Mouse (Mus musculus) 3134 (cell line): ENCODE measurements around the gene Foxc1.
A peak's percentile ranks its signal among the peaks of the same experiment; 100 is the strongest.

Source experiments
- DNase-seq: peaks from one replicate; pipeline ENCODE4 v3.0.0-alpha.2; 2011; ENCODE audit warnings: low spot score; ENCODE audit not compliant: insufficient read length; ENCODE audit errors: extremely low read depth

The Foxc1 gene

GRCm38 (mm10) chr13:31805831-31806427, 504 bp upstream of the Foxc1 start:
- no peak for DNase-seq

DNA sequence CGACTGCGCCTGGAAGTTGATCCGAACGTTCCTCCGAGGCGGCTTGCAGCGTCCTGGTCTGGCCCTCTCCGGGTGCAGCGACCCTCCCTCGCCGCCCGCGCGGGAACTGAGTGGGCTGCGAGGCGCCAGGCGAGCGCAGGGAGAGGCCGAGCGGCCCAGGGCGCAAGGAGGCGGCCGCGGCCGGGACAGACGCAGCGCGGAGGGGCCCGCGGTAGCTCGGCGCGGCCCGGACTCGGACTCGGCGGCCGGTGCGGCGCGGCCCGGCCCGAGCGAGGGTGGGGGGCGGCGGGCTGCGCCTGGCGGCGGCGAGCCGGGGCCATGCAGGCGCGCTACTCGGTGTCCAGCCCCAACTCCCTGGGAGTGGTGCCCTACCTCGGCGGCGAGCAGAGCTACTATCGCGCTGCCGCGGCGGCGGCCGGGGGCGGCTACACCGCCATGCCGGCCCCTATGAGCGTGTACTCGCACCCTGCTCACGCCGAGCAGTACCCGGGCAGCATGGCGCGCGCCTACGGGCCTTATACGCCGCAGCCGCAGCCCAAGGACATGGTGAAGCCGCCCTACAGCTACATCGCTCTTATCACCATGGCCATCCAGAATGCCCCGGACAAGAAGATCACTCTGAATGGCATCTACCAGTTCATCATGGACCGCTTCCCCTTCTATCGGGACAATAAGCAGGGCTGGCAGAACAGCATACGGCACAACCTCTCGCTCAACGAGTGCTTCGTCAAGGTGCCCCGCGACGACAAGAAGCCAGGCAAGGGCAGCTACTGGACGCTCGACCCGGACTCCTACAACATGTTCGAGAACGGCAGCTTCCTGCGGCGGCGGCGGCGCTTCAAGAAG, 680 bp downstream of the Foxc1 start:
- DNase-seq: peak; percentile 66

- no peak for DNase-seq
These were observed 1.3 kb downstream of the Foxc1 start for GRCm38 (mm10) chr13:31807736-31808115.

DNA sequence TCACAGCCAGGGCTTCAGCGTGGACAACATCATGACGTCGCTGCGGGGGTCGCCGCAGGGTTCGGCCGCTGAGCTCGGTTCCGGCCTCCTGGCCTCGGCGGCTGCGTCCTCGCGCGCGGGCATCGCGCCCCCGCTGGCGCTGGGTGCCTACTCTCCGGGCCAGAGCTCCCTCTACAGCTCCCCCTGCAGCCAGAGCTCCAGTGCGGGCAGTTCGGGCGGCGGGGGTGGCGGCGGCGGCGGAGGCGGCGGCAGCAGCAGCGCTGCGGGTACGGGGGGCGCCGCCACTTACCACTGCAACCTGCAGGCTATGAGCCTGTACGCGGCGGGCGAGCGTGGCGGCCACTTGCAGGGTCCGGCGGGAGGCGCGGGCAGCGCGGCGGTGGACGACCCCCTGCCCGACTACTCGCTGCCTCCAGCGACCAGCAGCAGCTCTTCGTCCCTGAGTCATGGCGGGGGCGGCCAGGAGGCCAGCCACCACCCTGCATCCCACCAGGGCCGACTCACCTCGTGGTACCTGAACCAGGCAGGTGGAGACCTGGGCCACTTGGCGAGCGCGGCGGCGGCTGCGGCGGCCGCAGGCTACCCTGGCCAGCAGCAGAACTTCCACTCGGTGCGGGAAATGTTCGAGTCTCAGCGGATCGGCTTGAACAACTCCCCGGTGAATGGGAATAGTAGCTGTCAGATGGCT, 1.8 kb downstream of the Foxc1 start:
- DNase-seq: peak; percentile 77

GRCm38 (mm10) chr13:31808804-31809420, 2.5 kb downstream of the Foxc1 start:
- DNase-seq: no peak

DNA sequence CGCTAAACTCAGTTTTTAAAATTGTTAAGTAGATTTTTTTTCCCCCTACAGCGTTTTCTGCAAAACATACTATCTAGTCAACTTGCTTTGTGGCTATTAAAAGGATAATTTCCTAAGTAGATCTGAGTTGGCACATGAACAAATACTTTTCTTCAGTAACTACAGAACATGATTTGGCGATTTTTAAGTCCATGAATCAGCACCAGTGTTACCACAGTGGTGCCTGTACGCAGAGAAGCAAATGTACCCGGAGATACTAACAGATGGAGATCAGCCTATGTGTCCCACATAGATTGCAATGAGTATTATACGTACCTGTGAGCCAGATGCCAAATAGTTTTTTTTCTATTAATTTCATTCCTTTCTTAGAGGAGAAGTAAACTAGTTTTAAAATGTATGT, 3.3 kb downstream of the Foxc1 start:
- DNase-seq: peak; percentile 30

DNA sequence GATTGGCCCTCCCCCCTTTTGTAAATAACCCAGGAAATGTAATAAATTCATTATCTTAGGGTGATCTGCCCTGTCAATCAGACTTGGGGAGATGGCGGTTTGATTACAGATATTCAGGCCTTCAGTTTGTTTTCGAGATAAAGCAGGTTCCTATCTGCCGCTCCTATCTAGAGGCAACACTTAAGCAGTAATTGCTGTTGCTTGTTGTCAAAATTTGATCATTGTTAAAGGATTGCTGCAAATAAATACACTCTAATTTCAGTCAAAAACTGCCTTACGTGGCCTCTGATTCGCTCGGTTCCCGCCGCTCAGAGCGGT, 3.9 kb downstream of the Foxc1 start:
- DNase-seq: no peak

GRCm38 (mm10) chr13:31810693-31811541, 4.5 kb downstream of the Foxc1 start:
- peak; percentile 76 for DNase-seq

- peak; percentile 80 for DNase-seq
These were observed 5.1 kb downstream of the Foxc1 start for GRCm38 (mm10) chr13:31811542-31812021.

GRCm38 (mm10) chr13:31812701-31813100, 6.3 kb downstream of the Foxc1 start:
- no peak for DNase-seq

GRCm38 (mm10) chr13:31815383-31816003, 9.1 kb downstream of the Foxc1 start:
- DNase-seq: no peak

DNA sequence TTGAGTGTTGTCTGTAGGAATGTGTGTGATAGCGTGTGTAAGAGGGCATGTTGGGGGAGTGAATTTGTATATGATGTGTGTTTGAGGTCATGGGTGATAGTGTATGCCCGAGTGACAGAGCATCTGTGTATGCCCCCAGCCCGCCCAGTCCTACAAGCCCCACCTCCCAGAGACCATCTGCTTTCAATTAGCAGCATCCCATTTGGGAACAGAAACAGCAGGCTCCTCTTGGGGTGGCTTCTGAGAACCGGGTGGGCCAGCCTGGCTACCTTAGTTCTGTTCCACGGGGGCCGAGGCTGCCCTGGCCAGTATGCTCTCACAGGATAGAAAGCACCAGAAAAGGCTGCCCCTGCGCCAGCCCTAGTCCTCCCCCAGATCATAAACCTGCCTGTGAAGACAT, 11.9 kb downstream of the Foxc1 start:
- DNase-seq: no peak

GRCm38 (mm10) chr13:31819664-31820405, 13.4 kb downstream of the Foxc1 start:
- no peak for DNase-seq

- DNase-seq: no peak
These were observed 14.2 kb downstream of the Foxc1 start for GRCm38 (mm10) chr13:31820587-31821017.

DNA sequence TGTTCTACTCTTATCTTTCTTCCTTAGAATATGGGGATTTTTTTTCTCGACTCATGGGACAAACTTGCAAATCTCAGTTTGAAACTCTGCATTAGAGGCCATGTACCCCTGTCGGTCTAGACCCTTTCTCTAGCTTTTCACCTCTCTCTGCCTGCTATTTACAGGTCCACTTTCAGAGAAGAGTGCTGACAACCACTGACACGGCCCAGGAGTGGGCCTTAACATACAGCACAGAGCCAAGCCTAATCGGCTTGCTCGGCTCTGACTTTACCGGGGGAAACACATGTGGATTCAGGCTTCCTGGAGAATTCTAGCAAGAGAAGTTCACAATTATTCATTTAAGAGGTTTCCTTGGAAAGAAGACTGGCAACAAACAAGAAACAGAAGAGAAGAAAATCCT, 14.6 kb downstream of the Foxc1 start:
- DNase-seq: no peak

DNA sequence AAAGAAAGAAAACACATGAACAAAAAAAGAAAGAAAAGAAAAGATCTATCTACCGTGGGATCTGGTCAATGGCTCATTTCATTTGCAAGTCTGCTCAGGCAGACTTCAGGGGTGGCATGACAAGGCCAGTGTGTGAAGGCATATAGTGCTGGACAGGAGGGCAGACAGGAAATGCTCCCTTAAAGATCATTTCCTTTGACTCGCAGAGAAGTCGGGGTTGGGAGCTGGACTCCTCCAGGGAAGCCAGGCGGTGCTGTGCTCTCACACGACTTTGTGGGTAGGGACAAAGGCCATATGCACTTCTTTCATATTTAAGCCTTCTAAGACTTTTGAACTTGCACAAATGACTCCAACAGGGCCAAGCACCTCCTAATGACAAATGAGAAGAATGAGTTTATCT, 16.9 kb downstream of the Foxc1 start:
- no peak for DNase-seq

GRCm38 (mm10) chr13:31825180-31825579, 18.7 kb downstream of the Foxc1 start:
- no peak for DNase-seq

- DNase-seq: no peak
These were observed 20.7 kb downstream of the Foxc1 start for GRCm38 (mm10) chr13:31827160-31827559.

DNA sequence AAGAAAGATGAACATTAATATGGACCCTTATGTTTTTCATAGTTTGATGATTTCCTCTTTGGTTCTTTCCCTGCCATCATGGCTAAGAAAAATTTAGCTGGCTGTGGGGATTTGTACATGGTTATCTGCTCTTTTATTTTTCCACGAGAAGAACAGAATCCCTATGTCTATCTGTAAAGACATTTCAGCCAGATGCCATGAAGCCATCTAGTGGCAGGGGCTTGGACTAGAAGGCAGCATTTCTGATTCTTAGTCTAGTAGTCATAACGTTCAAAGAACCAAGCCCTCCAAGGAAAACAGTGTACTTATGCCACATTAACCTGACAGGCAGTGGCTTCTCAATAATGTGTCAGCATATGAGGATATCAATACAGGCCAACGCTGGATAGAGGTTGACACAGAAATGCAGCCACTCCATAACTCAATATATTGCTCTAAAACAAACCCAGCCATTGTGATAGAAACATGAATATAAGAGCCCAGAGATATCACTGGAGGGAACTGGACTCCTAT, 21.4 kb downstream of the Foxc1 start:
- no peak for DNase-seq
